Mouse (Mus musculus) heart, adult 8-10 months (tissue): ENCODE measurements at regions not wholly inside any gene's neighbourhood (a gene's known extent, or its start where the extent isn't known, plus 50 kb on each side); places are given as distances from the start of the nearest gene placed in this dataset.
A peak's percentile ranks its signal among the peaks of the same experiment; 100 is the strongest.

Experiments used
- DNase-seq: peaks from one replicate; pipeline ENCODE4 v3.0.0; 2022; ENCODE audit warnings: low spot score

DNA sequence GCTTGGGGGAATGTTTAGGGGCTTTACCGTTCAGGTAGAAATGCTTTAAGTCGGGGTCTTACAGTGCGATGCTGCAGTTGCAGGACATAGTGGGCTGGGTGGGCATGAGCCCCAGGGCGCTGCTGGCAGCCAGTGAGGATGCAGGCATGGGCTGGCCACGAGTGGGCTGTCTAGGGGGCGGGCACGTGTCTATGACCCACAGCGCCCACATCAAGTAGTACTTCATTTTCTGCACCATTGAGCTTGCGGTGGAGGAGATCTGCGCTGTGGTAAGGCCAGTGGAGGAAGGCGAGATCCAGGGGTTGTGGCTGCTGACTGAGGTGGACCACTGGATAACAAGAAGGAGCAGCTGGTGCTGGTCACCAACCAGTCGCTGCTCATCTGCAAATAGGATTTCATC, 52.4 kb upstream of the Olfr291 start:
- no peak for DNase-seq

DNA sequence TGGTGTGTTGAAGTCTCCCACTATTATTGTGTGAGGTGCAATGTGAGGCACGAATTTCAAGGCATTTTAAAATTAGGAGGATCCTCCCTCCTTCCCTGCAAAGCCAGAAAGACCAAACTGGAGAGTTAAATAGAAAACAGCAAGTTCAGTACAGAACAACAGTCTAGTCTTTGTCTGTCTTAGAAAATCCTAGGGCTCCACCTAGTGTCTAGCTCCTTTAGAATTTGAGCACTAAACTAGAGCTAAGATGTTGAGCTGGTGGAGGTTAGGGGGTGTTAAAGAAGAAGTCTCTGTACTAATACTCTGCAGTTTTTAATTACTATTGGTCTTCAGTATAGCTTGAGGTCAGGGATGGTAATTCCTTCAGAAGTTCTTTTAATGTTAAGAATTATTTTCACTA, 58.7 kb upstream of the Olfr291 start:
- peak; percentile 23 for DNase-seq

DNA sequence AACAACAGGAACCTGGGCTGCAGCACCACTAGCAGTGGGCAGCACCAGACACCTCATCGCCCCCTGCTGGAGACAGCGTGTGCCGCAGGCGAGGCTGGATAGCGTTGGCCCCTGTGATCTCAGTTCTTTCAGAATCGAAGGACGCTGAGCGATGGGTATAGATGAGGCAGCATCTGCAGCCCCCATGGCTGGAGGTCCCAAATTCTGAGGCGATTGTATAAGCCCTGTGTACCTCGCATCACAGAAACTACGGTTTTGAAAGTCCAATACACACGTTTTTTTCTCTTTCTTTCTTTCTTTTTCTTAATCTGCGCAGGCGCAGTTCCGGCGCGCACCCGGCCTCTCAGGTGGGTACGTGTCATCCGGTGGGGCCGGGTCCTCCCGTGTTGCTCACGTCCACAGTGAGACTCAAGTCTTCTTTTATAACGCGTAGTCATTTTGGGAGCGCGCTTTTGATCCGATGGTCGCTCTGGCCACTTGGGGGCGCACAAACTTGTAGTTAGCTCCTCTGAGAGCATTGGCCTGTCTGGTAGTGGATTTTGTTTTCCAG, 74.0 kb upstream of the Olfr291 start:
- DNase-seq, result peak; percentile 78

DNA sequence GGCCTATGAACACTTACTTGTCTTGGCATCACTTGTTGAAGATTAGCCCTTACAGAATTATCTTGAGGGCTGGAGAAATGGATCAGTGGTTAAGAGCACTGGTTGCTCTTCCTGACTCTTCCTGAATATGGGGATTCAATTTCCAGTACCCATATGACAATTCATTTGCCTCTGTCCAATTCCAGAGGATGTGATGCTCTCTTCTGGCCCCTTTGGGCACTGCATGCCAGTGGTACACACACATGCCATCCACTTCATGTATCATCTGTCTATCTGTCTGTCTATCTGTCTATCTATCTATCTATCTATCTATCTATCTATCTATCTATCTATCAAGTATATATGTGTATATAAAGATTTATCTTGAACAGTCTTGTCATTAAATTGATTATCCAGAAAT, 75.7 kb upstream of the Olfr291 start:
- no peak for DNase-seq

DNA sequence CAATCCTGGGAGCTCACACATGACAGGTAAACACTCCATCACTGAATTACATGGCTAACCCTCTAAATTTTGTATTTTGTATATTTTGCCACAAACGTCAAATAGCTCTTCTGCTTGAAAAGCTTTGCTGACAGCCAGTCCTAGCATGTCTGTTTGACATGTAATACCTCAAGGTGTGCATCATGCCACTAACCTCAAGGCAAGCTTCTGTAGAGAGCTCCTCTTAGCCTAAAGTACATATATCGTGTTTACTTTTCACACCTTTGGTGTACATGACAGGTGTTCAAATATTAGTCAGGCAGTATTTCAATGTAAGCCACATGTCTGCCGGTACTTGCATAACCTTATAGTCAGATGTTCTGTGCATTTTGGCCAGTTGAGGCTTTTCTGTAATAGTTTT, 66.5 kb upstream of the Zfand6 start:
- no peak for DNase-seq

DNA sequence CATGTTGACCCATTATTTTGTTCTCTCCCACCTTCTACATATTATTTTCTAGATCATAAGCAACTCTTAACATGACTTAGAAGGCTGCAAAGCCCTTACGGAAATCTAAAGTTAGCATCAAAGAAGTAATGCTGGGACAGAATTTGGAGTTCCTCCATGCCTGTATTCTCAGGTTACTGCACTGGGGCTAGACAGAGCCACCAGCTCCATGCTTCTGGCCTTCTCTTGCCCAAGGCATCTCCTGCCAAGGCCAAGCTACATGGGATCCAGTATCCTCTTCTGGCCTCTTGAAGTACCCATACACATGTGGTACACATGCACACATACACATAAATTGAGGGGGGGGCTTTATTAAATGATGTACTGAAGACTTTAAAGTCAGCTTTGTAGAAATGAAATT, 63.6 kb upstream of the Zfand6 start:
- DNase-seq, result no peak

DNA sequence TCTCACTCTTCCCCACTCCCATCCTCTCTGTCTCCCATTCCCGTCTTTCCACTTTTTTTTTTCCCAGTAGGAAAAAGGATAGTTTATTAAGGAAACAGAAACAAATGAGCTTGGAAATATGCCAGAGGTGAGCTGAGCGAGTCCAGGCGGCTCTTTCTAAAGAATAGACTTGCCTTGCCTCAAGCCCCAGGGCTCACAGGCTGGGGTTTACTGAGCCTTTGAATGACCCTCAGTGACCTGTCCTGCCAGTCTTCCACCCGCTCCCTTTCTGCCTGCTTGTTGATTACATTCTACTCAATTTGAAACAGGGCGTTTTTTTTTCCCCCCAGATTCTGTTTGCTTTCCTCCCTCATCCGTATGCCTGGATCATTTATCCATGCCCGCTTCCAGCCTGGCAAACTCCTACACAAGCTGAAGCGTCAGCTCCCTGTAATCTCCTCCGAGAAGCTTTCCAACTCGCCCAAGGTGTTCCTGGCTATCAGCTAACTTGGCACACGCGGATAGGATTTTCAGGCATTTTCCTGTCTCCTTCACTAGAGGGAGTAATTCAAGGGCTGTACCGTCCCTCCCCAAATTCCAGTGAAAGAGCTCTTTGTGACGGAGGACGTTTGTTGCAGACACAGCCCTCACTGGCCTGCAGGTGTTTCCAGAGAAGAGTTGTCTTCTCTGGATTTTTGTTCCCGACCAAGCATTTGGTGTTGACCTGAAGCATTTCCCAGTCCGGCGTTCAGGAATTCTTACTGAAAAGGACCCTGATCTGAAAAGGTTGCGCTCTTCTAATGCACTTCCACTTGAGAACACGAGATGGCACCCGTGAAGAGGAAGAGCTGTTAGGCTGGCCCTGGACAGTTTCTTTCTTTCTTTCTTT, 59.9 kb upstream of the Zfand6 start:
- DNase-seq, result peak; percentile 58

DNA sequence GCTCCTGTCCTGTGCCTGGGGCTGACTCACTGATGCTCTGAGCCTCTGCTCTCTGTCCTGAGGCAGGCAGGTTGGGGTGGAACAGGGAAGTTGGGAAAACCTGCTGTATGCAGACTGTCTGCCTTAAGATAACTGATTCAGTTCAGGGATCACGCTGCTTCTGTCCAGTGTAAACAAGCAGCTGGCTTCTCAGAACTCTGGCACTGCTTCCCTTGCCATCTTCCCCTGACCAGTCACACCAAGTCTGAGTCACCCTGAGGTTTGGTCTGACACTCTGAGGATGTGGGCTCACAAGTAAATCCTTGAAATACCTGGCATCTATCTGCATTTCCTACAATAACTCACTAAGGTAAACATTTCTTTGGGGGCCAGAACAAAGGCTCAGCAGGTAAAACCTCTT, 58.1 kb upstream of the Zfand6 start:
- no peak for DNase-seq

DNA sequence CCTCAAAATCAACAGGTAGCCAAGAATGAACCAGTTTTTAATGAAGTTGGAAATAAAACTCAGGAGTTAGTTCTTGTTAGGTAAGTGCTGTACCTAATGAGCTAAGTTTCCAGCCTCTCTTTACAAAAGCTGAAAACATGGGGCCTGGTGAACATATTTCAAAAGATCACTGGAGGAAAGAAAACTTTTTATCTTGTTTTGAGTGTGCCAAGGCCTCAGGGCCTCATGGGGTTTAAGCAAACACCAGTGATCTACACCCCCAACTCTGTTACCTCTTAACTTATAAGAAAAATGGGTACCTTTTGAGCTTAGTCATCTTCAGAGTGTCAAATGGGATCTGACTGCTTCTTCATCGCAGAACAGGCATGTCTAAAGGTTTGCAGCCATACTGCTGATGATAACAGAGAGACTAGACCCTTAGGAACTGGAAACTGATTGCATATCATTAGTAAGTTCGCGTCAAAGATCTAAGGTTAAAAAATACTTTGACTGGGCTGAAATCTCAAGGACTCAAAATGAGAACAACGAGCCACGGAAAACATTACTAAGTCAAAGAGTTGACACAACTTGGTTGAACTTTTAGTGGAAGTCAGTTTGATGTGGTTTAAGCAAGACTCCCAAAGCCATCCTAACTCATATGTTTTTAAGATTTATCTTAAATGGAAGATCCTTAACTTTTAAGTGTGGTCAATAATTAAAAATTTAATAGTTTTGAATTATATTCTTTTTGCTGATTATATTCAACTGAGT, 54.7 kb upstream of the Zfand6 start:
- no peak for DNase-seq

DNA sequence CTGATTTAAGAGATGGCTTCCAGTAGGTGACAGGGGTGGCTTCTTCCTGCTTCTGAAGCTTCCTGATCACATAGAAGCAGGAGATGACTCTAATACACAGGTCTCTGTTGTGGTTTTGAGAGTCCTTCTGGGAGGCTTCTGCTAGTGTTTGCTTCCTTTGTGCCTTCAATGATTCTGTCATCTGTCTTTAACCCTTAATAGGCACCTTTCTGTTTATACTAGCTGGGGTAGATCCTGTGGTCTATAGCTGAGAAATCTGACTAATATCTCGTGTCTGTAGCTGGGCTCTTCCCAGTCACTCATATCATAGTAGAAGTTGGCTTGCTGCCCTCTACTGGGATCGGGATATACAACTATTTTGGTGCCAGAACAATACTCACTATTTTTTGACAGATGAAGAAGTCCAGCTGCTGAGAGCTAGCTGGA, 50.2 kb upstream of the Zfand6 start:
- peak; percentile 19 for DNase-seq
